In the genomic region with DNA sequence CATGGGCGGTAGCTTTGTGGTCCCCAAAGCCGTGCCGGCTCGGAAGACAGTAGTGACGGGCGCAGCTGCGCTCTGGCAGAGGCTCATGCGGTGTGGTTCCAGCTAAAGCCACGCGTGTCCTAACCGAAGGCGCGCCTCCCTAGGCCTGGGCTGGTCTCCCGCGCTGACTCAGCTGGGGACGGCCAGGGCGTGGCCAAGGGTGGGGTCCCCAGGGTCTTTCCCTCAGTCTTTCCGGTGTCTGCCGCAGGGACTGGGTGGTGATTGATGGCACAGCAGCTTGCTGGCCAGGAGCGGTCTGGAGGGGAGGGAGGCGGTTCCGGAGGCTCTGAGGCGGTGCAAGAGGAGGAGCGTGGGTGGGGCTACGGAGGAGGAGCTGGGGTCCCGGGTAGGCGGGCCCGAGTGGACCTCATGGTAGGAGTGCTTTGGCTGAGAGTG, we compare ENCODE assay signal across 8 mouse cellular contexts. TPM values are rescaled to one million over a fixed set of nuclear protein-coding genes. Genes with fewer than 3 reads are reported as not detected.
DNase-seq lines count a peak whose midpoint lies in the region; ATAC-seq and TF ChIP-seq lines count a peak whose summit lies in the region.

No protein-coding gene starts in this region.

- peaks cover 19% of the 10 kb centered on the region for H3K4me1 ChIP-seq in embryonic facial prominence, embryonic 14.5 days (ENCODE audit: control insufficient read depth, insufficient read depth, low read length)
- H3K4me1 ChIP-seq in liver, adult 2 months (ENCODE audit: control insufficient read depth, insufficient read depth, low read length) = peaks cover 24% of the 10 kb centered on the region

- H3K9me3 ChIP-seq in embryonic facial prominence, embryonic 14.5 days (ENCODE audit: control insufficient read depth, low read length) = no peaks in the 10 kb centered on the region

- ATAC-seq in embryonic facial prominence, embryonic 14.5 days (ENCODE audit: low read depth) = peak; percentile 95
- peak; percentile 64 for ATAC-seq in monocyte, adult 5-6 weeks (replicated peaks; ENCODE audit: insufficient number of reproducible peaks, low FRiP score, low TSS enrichment, poor library complexity, severe bottlenecking)

- WGBS in embryonic facial prominence, embryonic 14.5 days = 0% methylated on average over 23 of the region's 28 CpGs
- under 1% methylated on average over 28 of the region's 28 CpGs for WGBS in liver, adult 2 months

- 0 out of 2 replicates have a peak, but pooled peaks have one; percentile 46 for TF ChIP-seq POLR2A in liver, adult 2 months (IDR thresholded peaks at IDR 0.05; ENCODE audit: extremely low read depth, insufficient read depth, low read length)

- TF ChIP-seq CTCF in liver, adult 2 months (IDR thresholded peaks at IDR 0.05; ENCODE audit: low read depth, low read length) = no peak

- peaks cover 10% of the 10 kb centered on the region; the same call in 1 of the 2 replicates for H3K79me2 ChIP-seq in liver, adult 2 months (ENCODE audit: control insufficient read depth, insufficient read depth, low read length)

- peak overlapping the region; percentile 98 for H3K4me2 ChIP-seq in embryonic facial prominence, embryonic 14.5 days (ENCODE audit: low read depth, low read length)

- no peaks in the 10 kb centered on the region for H3K27me3 ChIP-seq in embryonic facial prominence, embryonic 14.5 days (replicated peaks; ENCODE audit: control insufficient read depth, insufficient read depth, low read length)
- no peaks in the 10 kb centered on the region for H3K27me3 ChIP-seq in liver, adult 2 months (ENCODE audit: control insufficient read depth, insufficient read depth, low read length)

- H3K36me3 ChIP-seq in embryonic facial prominence, embryonic 14.5 days (ENCODE audit: control insufficient read depth, insufficient read depth, low read length) = no peaks in the 10 kb centered on the region
- H3K36me3 ChIP-seq in liver, adult 2 months (ENCODE audit: control insufficient read depth, insufficient read depth, low read length) = no peaks in the 10 kb centered on the region

- DNase-seq in 3134 (ENCODE audit: extremely low read depth, insufficient read length, low spot score) = peak; percentile 94
- DNase-seq in adrenal gland, postnatal 10 days = peak; percentile 96
- DNase-seq in embryonic facial prominence, embryonic 14.5 days (ENCODE audit: low spot score) = peak; percentile 96
- peak; percentile 95 to 96 for DNase-seq in heart, adult 9 months (ENCODE audit: low spot score in 2 of 2)
- DNase-seq in kidney, adult 9 months = peak; percentile 97
- DNase-seq in liver, adult 2 months (ENCODE audit: extremely low read depth, low read depth, low spot score) = peak; percentile 82
- peak; percentile 87 to 90 for DNase-seq in spleen, postnatal 4 days (ENCODE audit: low spot score in 2 of 2)

- H3K9ac ChIP-seq in embryonic facial prominence, embryonic 14.5 days (ENCODE audit: low read depth, low read length) = peak overlapping the region; percentile 63
- peak overlapping the region; percentile 68 for H3K9ac ChIP-seq in liver, adult 2 months (ENCODE audit: low read depth, low read length)

- peak overlapping the region; percentile 57 for H3K4me3 ChIP-seq in embryonic facial prominence, embryonic 14.5 days (ENCODE audit: low read depth, low read length)
- H3K4me3 ChIP-seq in liver, adult 2 months (ENCODE audit: insufficient read depth, low read depth, low read length) = peak overlapping the region; percentile 83

- H3K27ac ChIP-seq in embryonic facial prominence, embryonic 14.5 days (replicated peaks; ENCODE audit: low read depth, low read length) = peak overlapping the region; percentile 44
- H3K27ac ChIP-seq in liver, adult 2 months (replicated peaks; ENCODE audit: insufficient read depth, low read depth, low read length) = peak overlapping the region; percentile 85

RNA-seq across cellular contexts. Expression of a gene that starts 54.2 kb away (rescaled TPM):
- 10 to 100 TPM; 42.7 to 57.2 TPM for total RNA-seq in adrenal gland, postnatal 10 days (2021)
- 51.6 and 58.6 TPM in 2 replicates for polyA plus RNA-seq in embryonic facial prominence, embryonic 14.5 days (2014; fragmentation: Nextera tagmentation; extraction: Ambion mirVana)
- total RNA-seq in liver, adult 2 months (2014; rRNA removed) = 20.1 and 22.4 TPM in 2 replicates
- 3.4 and 4.8 TPM in 2 replicates for polyA plus RNA-seq in liver, adult 2 months (2012; rRNA removed)
- total RNA-seq in monocyte, adult 5-6 weeks (2017) = 527 to 604 TPM (median 547 TPM) in 3 replicates

Comparison
In these comparisons a context has a peak if more than half of its experiments do, and no peak if none do; other contexts are left out.
1. Peak in every context shown above with its lines: DNase-seq, ATAC-seq, H3K4me3 ChIP-seq and H3K27ac ChIP-seq.